Mouse (Mus musculus): ENCODE measurements around the gene Hist1h4f. TPM values are rescaled to one million over a fixed set of nuclear protein-coding genes. Genes with fewer than 3 reads are reported as not detected.

Gene Hist1h4f
- polyA plus RNA-seq, 1 experiment, result 12.0 TPM

Other genes with a start within 250 kb of the Hist1h4f start
- gene Zfp322a, start 182.4 kb downstream of the Hist1h4f start, polyA plus RNA-seq (2012; rRNA removed; ENCODE audit: low replicate concordance), result 0.09 and 0.11 TPM in 2 replicates
- gene Abt1, start 127.8 kb downstream of the Hist1h4f start, polyA plus RNA-seq (2012; rRNA removed; ENCODE audit: low replicate concordance), result 0.78 and 1.2 TPM in 2 replicates
- 0.04 TPM in 1 of 2 replicates, not detected in the other for gene Btn1a1, start 85.7 kb downstream of the Hist1h4f start, polyA plus RNA-seq (2012; rRNA removed; ENCODE audit: low replicate concordance)
- gene Btn2a2, start 62.8 kb downstream of the Hist1h4f start, polyA plus RNA-seq (2012; rRNA removed; ENCODE audit: low replicate concordance), result not detected in 2 replicates
- 12.7 and 22.9 TPM in 2 replicates for gene Hist1h4h, start 20.6 kb downstream of the Hist1h4f start, polyA plus RNA-seq (2012; rRNA removed; ENCODE audit: low replicate concordance)
- gene Hist1h2af, start 17.7 kb downstream of the Hist1h4f start, polyA plus RNA-seq (2012; rRNA removed; ENCODE audit: low replicate concordance), result 782 and 1,968 TPM in 2 replicates
- 41.4 and 47.8 TPM in 2 replicates for gene Hist1h3g, start 16.2 kb downstream of the Hist1h4f start, polyA plus RNA-seq (2012; rRNA removed; ENCODE audit: low replicate concordance)
- gene Hist1h2bh, start 8.3 kb downstream of the Hist1h4f start, polyA plus RNA-seq (2012; rRNA removed; ENCODE audit: low replicate concordance), result 3.4 and 4.2 TPM in 2 replicates
- 12.4 and 14.5 TPM in 2 replicates for gene Hist1h3f, start 7.6 kb downstream of the Hist1h4f start, polyA plus RNA-seq (2012; rRNA removed; ENCODE audit: low replicate concordance)
- 0.11 and 0.13 TPM in 2 replicates for gene Hist1h1d, start 1.6 kb upstream of the Hist1h4f start, polyA plus RNA-seq (2012; rRNA removed; ENCODE audit: low replicate concordance)
- 34.6 and 43.8 TPM in 2 replicates for gene Hist1h3e, start 10.7 kb upstream of the Hist1h4f start, polyA plus RNA-seq (2012; rRNA removed; ENCODE audit: low replicate concordance)
- gene Hist1h2ae, start 19.6 kb upstream of the Hist1h4f start, polyA plus RNA-seq (2012; rRNA removed; ENCODE audit: low replicate concordance), result 11.9 and 48.7 TPM in 2 replicates
- 29.6 and 41.4 TPM in 2 replicates for gene Hist1h2bg, start 19.7 kb upstream of the Hist1h4f start, polyA plus RNA-seq (2012; rRNA removed; ENCODE audit: low replicate concordance)
- 13.2 and 22.0 TPM in 2 replicates for gene Hist1h2bf, start 22.5 kb upstream of the Hist1h4f start, polyA plus RNA-seq (2012; rRNA removed; ENCODE audit: low replicate concordance)
- gene Hist1h2ad, start 22.7 kb upstream of the Hist1h4f start, polyA plus RNA-seq (2012; rRNA removed; ENCODE audit: low replicate concordance), result 3.7 and 15.3 TPM in 2 replicates
- 13.1 and 33.1 TPM in 2 replicates for gene Hist1h3d, start 24.1 kb upstream of the Hist1h4f start, polyA plus RNA-seq (2012; rRNA removed; ENCODE audit: low replicate concordance)
- 7.5 and 12.3 TPM in 2 replicates for gene Hist1h4d, start 29.9 kb upstream of the Hist1h4f start, polyA plus RNA-seq (2012; rRNA removed; ENCODE audit: low replicate concordance)
- 1.4 and 1.6 TPM in 2 replicates for gene Hist1h2be, start 69.5 kb upstream of the Hist1h4f start, polyA plus RNA-seq (2012; rRNA removed; ENCODE audit: low replicate concordance)
- gene Hist1h1e, start 70.9 kb upstream of the Hist1h4f start, polyA plus RNA-seq (2012; rRNA removed; ENCODE audit: low replicate concordance), result 2.3 and 2.7 TPM in 2 replicates
- gene Hist1h2ac, start 132.3 kb upstream of the Hist1h4f start, polyA plus RNA-seq (2012; rRNA removed; ENCODE audit: low replicate concordance), result 1.3 and 5.1 TPM in 2 replicates
- 151 and 487 TPM in 2 replicates for gene Hist1h2bc, start 132.6 kb upstream of the Hist1h4f start, polyA plus RNA-seq (2012; rRNA removed; ENCODE audit: low replicate concordance)
- not detected in 2 replicates for gene Hist1h1t, start 144.2 kb upstream of the Hist1h4f start, polyA plus RNA-seq (2012; rRNA removed; ENCODE audit: low replicate concordance)
- gene Hist1h4c, start 146.8 kb upstream of the Hist1h4f start, polyA plus RNA-seq (2012; rRNA removed; ENCODE audit: low replicate concordance), result 4.4 and 18.3 TPM in 2 replicates
- 5.9 and 6.9 TPM in 2 replicates for gene Hfe, start 159.2 kb upstream of the Hist1h4f start, polyA plus RNA-seq (2012; rRNA removed; ENCODE audit: low replicate concordance)
- gene Hist1h1c, start 187.2 kb upstream of the Hist1h4f start, polyA plus RNA-seq (2012; rRNA removed; ENCODE audit: low replicate concordance), result 19.5 and 49.1 TPM in 2 replicates
- 35.9 and 40.8 TPM in 2 replicates for gene Hist1h3c, start 194.0 kb upstream of the Hist1h4f start, polyA plus RNA-seq (2012; rRNA removed; ENCODE audit: low replicate concordance)
- 18.7 and 20.8 TPM in 2 replicates for gene Hist1h2bb, start 195.1 kb upstream of the Hist1h4f start, polyA plus RNA-seq (2012; rRNA removed; ENCODE audit: low replicate concordance)
- gene Hist1h2ab, start 199.5 kb upstream of the Hist1h4f start, polyA plus RNA-seq (2012; rRNA removed; ENCODE audit: low replicate concordance), result 22.8 and 64.3 TPM in 2 replicates
- 30.7 and 39.7 TPM in 2 replicates for gene Hist1h3b, start 200.6 kb upstream of the Hist1h4f start, polyA plus RNA-seq (2012; rRNA removed; ENCODE audit: low replicate concordance)
- 9.6 and 14.6 TPM in 2 replicates for gene Hist1h4b, start 205.4 kb upstream of the Hist1h4f start, polyA plus RNA-seq (2012; rRNA removed; ENCODE audit: low replicate concordance)
- 6.3 and 13.5 TPM in 2 replicates for gene Hist1h4a, start 209.6 kb upstream of the Hist1h4f start, polyA plus RNA-seq (2012; rRNA removed; ENCODE audit: low replicate concordance)
- 21.3 and 31.3 TPM in 2 replicates for gene Hist1h3a, start 210.7 kb upstream of the Hist1h4f start, polyA plus RNA-seq (2012; rRNA removed; ENCODE audit: low replicate concordance)
- gene Hist1h1a, start 212.0 kb upstream of the Hist1h4f start, polyA plus RNA-seq (2012; rRNA removed; ENCODE audit: low replicate concordance), result 0.74 and 1.2 TPM in 2 replicates
- 0.71 and 3.3 TPM in 2 replicates for gene Trim38, start 218.3 kb upstream of the Hist1h4f start, polyA plus RNA-seq (2012; rRNA removed; ENCODE audit: low replicate concordance)